Mouse (Mus musculus) liver, embryonic 14.5 days (tissue): ENCODE measurements around the gene Dazap2.

Source experiments
- CTCF ChIP-seq: IDR thresholded peaks from 2 replicates; pipeline ENCODE4 v1.5.1; 2016; ENCODE audit warnings: antibody characterized with exemption, low read depth, control low read depth
- EP300 ChIP-seq: IDR thresholded peaks from 2 replicates; pipeline ENCODE4 v1.6.1; 2016; ENCODE audit warnings: antibody characterized with exemption, low read depth

GRCm38 (mm10) chr15:100614218-100614995 lies 742 bp upstream of the Dazap2 start:
- TF ChIP-seq CTCF (no peak), EP300 (no peak)
